Mouse (Mus musculus) embryo, embryonic 11 days (tissue): Measurements from ENCODE around the gene Gm27021.

Experiments used
- DNase-seq: peaks from one replicate; pipeline ENCODE4 v3.0.0-alpha.2; 2015

Gene Gm27021

DNA sequence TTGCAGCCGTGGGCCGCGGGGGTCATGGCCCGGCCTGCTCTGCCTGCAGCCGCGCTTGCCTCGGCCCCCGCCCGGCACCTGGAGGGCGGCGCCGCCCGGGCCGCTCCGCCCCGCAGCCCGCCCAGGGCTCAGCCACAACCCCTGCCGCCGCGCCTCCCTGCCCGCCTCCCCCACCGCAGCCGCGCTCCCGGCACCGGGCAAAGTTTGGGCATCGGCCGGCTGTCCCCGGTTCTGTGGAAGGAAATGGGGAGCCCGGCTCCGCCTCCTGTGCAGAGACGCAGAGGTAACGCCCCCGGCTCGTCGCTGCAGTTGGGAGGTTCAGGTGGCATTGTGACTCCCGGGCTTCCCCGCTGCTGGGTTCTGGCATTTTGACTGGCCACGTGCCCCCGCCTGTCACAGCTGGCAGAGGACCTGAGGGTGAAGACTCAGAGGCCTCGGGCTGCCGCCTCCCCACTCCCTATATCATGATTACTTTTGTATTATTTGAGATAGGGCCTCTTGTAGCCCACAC, 33.5 kb downstream of the Gm27021 start:
- peak; percentile 62 for DNase-seq

GRCm38 (mm10) chr8:120633665-120634271, 34.1 kb downstream of the Gm27021 start:
- DNase-seq, result peak; percentile 51

DNA sequence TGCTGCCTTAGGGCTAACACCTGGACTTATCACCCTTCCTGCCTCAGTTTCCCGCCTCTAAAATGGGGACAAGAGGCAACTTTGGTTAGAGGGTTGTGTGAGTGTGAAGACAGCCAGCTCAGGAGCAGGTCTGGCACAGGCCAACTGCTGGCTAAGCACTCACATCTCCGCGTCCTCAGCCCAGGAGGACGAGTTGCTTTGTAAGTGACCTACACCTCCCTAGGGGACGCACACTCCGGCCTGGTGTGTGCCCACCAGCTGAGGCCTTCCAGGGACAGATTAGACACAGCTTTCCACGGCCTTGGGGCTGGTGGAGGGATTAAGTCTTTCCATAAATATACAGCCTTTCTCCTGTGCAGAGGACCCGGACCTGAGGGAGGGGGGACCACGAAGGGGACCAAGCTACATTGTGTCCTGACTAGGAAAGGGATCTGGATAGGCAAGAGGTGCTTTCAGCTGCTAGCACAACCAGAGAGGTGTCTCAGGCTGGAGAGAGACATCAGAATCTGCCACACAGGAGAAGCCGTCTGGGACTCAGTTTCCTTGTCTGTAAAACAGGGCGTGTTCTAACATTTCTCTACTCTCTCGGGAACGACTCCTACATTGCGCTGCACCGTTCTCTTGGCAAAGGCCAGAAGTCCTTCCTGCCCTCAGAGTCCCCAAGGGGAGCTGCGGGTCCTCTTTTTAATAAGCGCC, 34.8 kb downstream of the Gm27021 start:
- no peak for DNase-seq

DNA sequence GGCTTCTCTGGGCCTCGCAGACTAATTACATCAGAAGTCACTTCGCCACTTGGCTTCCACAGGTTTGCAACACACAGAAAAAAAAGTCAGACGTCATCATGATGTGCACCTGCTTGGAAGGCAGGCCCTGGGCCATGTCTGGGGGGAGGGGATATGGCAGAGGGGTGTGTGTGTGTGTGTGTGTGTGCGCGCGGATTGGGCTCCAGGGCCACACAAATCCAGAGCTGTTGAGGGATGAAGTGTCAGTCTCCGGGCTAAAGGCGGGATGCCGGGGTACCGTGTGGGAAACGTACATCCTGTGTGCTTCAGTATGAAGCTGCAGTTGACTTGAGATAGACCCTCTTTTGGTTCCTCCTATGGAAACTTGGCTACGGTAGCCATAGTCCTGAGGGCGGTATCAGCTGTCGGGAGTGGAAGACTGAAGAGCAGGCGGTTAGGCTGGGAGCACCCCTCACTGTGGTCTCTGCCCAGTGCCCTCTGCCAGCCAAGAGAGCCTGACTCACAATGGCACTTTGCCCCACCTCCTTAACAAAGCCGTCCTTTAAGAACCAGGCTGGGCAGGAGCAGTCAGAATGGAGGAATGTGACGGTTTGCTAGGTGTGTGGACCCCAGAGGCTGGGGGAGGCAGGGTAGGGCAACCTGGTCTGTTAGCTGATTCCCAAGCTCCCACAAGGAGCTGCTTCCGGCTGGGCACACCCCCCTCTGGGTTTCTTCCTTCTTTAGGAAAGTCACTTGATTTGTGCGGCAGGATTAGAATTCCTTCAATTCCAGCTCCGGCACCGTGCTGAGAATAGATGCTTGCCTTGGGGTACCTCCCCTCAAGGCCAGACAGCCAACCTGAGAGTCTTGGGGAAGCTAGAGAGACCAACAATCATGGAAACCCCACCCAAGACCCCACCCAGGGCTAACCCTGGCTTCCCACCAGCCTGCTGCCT, 36.2 kb downstream of the Gm27021 start:
- DNase-seq, result no peak

GRCm38 (mm10) chr8:120630848-120631247, 37.0 kb downstream of the Gm27021 start:
- no peak for DNase-seq

- no peak for DNase-seq
Measured at GRCm38 (mm10) chr8:120630031-120630430, 37.8 kb downstream of the Gm27021 start.

- no peak for DNase-seq
Measured at GRCm38 (mm10) chr8:120627298-120627697, 40.6 kb downstream of the Gm27021 start.

- peak; percentile 49 for DNase-seq
Measured at GRCm38 (mm10) chr8:120626461-120626860, 41.4 kb downstream of the Gm27021 start.

DNA sequence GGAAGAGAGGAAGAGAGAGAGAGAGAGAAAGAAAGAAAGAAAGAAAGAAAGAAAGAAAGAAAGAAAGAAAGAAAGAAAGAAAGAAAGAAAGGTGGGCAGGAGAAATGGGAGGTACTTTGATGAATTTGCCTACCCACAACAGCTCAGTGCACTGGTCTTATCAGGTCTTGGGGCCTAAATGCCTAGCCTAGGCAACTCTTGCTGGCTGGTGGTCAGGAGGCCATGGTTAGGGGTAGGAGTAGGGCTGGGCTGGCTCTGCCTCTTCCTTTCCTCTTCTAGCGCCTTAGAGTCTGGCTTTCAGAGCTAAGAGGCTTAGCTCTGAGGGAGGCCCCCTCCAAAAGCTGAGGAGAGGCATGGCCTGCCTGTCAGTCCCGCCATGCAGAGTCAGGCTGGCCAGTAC, 44.3 kb downstream of the Gm27021 start:
- no peak for DNase-seq

DNA sequence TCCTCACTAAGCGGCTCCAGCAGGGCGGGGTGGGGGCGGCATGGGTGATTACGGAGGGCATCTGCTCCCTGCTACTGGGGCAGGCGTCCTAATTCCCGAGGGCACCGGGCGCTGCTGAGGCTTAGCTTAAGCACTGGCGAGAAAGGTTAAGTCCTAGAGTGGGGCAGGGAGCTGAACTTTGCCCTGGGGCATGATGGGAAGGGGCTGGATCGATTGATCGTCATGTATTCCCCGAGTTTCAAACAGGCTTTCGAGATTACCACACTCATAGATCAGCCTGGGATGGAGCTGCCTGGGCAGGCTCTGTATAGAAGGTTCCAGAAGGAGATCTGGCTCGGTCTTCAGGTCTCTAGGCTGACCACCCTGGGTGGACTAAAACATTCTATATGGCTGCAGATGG, 45.7 kb downstream of the Gm27021 start:
- no peak for DNase-seq

DNA sequence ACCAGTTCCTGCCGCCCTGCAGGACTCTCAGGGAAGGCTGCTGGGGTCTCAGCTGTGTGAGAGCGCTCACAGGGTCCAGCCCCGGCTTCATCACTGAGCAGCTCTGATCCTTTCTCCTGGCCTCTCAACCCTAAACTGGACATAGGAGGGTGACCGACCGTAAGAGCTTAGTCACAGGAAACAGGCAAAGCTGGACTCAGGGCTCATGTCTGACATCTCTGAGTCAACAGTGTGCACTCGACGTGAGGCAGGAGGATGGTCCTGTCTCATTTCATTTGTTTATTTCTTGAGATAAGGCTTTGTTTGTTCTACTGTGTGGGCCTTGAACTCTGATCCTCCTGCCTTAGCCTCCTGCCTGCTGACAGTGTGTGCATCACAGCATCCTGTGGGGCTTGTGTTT, 47.4 kb downstream of the Gm27021 start:
- DNase-seq, result no peak

DNA sequence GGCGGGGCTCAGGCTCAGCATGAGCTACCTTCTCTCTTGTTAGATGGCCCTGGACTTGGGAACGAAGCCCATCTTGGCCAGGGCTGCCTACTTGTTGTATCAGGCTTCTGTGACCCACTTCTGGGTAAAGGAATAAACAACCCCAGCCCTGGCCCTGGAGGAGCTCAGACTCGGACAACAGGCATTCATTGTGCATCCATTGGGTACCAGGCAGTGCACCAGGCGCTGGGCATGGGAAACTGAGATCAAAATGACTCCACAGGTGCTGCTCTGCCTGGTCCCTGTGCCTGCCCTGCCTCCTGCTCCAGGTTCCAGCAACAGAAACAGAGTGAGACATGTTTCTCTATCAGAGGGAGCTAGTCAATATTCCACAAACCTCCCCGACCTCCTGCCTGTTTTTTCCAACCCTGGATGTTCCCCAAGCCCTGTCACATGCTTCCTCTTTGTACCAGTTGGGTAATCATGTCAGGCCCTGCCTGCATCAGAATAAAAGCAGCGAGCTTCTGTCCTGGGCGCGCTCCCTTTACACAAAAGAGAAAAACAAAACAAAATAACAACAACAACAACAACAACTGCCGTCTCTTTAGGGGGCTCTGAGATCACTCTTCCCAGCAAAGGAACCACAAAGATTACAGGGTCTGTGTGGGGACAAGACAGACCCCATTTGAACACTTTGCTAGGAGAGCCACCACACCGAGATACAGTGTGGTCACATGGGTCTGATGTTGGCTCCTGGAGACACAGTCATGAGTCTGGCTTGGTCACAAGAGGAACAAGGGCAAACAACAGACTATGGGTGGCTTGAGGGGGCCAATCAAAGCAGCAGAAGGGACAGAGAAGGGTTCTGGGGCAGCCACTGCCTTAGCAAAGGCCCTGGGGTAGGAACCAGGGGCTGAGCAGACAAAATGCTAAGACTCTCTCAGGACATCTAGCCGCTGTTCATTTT, 48.4 kb downstream of the Gm27021 start:
- no peak for DNase-seq

GRCm38 (mm10) chr8:120618110-120618509, 49.8 kb downstream of the Gm27021 start:
- DNase-seq, result peak; percentile 87

GRCm38 (mm10) chr8:120616663-120617626, 50.9 kb downstream of the Gm27021 start:
- peak; percentile 62 for DNase-seq

- DNase-seq, result no peak
Measured at GRCm38 (mm10) chr8:120614491-120614890, 53.4 kb downstream of the Gm27021 start.

GRCm38 (mm10) chr8:120610824-120611223, 57.1 kb downstream of the Gm27021 start:
- no peak for DNase-seq

GRCm38 (mm10) chr8:120607885-120608284, 60.0 kb downstream of the Gm27021 start:
- peak; percentile 79 for DNase-seq

- DNase-seq, result no peak
Measured at GRCm38 (mm10) chr8:120607460-120607859, 60.4 kb downstream of the Gm27021 start.

DNA sequence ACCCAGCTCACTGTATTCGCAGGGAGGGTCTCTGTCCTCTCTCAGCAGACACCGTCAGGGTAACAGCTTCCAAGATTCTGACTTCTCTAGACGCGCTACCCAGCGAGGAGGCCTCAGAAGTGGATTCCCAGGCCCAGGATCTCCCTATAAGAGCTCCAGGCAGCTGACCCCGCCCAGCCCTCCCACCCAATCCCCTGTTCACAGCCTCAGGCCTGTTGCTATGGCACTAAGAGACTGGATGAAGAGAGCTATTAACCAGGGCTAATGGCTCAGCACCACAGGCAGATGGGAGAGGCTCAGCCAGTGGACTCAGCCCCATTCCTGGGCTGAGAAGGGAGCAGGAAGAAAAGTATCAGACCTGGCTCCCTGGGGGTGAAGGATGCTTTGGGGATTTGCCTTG, 65.2 kb downstream of the Gm27021 start:
- DNase-seq, result peak; percentile 59

- DNase-seq, result peak; percentile 61
Measured at GRCm38 (mm10) chr8:120599504-120599903, 68.4 kb downstream of the Gm27021 start.

DNA sequence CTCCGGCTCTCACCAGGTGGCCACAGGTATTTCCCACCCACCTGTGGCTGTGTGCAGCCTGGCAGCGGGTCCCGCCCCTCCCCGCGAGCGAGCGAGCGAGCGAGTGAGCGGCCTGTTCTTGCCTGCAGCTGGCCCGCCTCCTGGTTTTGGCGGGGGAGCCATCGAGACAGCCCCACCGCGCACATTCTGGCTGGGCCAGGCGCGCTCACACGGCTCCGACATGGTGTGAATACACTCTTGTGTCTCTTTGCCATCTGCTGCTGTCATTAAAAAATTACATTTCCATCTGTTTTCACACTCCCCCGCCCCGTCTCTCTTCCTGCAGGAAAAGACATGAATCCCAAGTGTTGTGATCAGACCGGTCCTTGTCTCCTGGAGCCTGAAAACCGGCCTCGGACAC, 69.3 kb downstream of the Gm27021 start:
- DNase-seq, result peak; percentile 64
